Mouse (Mus musculus): ENCODE results near the gene Steap3.
"Not testable (repeated sequence)": the region's sequence is repeated elsewhere in the genome, so short reads cannot be mapped to it uniquely, and the experiment has no call there.

The Steap3 gene

GRCm38 (mm10) chr1:120272605-120273004 is at the start of gene Steap3:
Steap3 (minus strand) TSS chr1:120272705.
- DNase-seq (ENCODE audit: low read depth): no peak

- no peak for DNase-seq (ENCODE audit: low read depth)
Measured at GRCm38 (mm10) chr1:120321270-120322021, 48.9 kb upstream of the Steap3 start.

- peak; percentile 57 for DNase-seq (ENCODE audit: low read depth)
Measured at GRCm38 (mm10) chr1:120305801-120306200, 33.3 kb upstream of the Steap3 start.

- DNase-seq (ENCODE audit: low read depth): no peak
Measured at GRCm38 (mm10) chr1:120296936-120297335, 24.4 kb upstream of the Steap3 start.

- DNase-seq (ENCODE audit: low read depth): peak; percentile 93
Measured at GRCm38 (mm10) chr1:120293803-120294202, 21.3 kb upstream of the Steap3 start.

GRCm38 (mm10) chr1:120291709-120292108 is 19.2 kb upstream of the Steap3 start:
- DNase-seq (ENCODE audit: low read depth): no peak

- DNase-seq (ENCODE audit: low read depth): peak; percentile 54
Measured at GRCm38 (mm10) chr1:120289843-120290242, 17.3 kb upstream of the Steap3 start.

- DNase-seq (ENCODE audit: low read depth): peak; percentile 32
Measured at GRCm38 (mm10) chr1:120287679-120288078, 15.2 kb upstream of the Steap3 start.

- DNase-seq (ENCODE audit: low read depth): not testable (repeated sequence)
Measured at GRCm38 (mm10) chr1:120276058-120276457, 3.6 kb upstream of the Steap3 start.

GRCm38 (mm10) chr1:120275224-120275623 is 2.7 kb upstream of the Steap3 start:
- no peak for DNase-seq (ENCODE audit: low read depth)

- no peak for DNase-seq (ENCODE audit: low read depth)
Measured at GRCm38 (mm10) chr1:120270882-120271281, 1.6 kb downstream of the Steap3 start.

GRCm38 (mm10) chr1:120270115-120270514 is 2.4 kb downstream of the Steap3 start:
- DNase-seq (ENCODE audit: low read depth): no peak

GRCm38 (mm10) chr1:120267631-120268030 is 4.9 kb downstream of the Steap3 start:
- no peak for DNase-seq (ENCODE audit: low read depth)

GRCm38 (mm10) chr1:120266460-120266859 is 6.0 kb downstream of the Steap3 start:
- DNase-seq (ENCODE audit: low read depth): no peak

- peak; percentile 98 for DNase-seq (ENCODE audit: low read depth)
Measured at GRCm38 (mm10) chr1:120264861-120265686, 7.4 kb downstream of the Steap3 start.

- no peak for DNase-seq (ENCODE audit: low read depth)
Measured at GRCm38 (mm10) chr1:120263226-120263625, 9.3 kb downstream of the Steap3 start.

- no peak for DNase-seq (ENCODE audit: low read depth)
Measured at GRCm38 (mm10) chr1:120261166-120261565, 11.3 kb downstream of the Steap3 start.

GRCm38 (mm10) chr1:120259249-120259648 is 13.3 kb downstream of the Steap3 start:
- DNase-seq (ENCODE audit: low read depth): peak; percentile 14

GRCm38 (mm10) chr1:120258744-120259143 is 13.8 kb downstream of the Steap3 start:
- DNase-seq (ENCODE audit: low read depth): peak; percentile 67

- no peak for DNase-seq (ENCODE audit: low read depth)
Measured at GRCm38 (mm10) chr1:120258245-120258644, 14.3 kb downstream of the Steap3 start.

GRCm38 (mm10) chr1:120253751-120254150 is 18.8 kb downstream of the Steap3 start:
- no peak for DNase-seq (ENCODE audit: low read depth)

- DNase-seq (ENCODE audit: low read depth): no peak
Measured at GRCm38 (mm10) chr1:120252519-120253160, 19.9 kb downstream of the Steap3 start.

- DNase-seq (ENCODE audit: low read depth): peak; percentile 47
Measured at GRCm38 (mm10) chr1:120251193-120251592, 21.3 kb downstream of the Steap3 start.
